Mouse (Mus musculus) lung, postnatal 0 days (tissue): ENCODE measurements around the gene Slamf1.

Experiments used
- CTCF ChIP-seq: IDR thresholded peaks from 2 replicates; pipeline ENCODE4 v1.5.1; 2016; ENCODE audit warnings: antibody characterized with exemption, mild to moderate bottlenecking
- EP300 ChIP-seq: IDR thresholded peaks from 2 replicates; pipeline ENCODE4 v1.6.1; 2016; ENCODE audit warnings: antibody characterized with exemption, mild to moderate bottlenecking, control low read depth

- TF ChIP-seq CTCF, result peak; percentile 43
- no peak for TF ChIP-seq EP300
Measured at GRCm38 (mm10) chr1:171825462-171825861, 58.5 kb downstream of the Slamf1 start.
